Mouse (Mus musculus) ES-Bruce4 (cell line): ENCODE measurements around the gene Fndc4.

ENCODE experiments used
- CTCF ChIP-seq: IDR thresholded peaks from one replicate; pipeline ENCODE4 v1.8.1; 2011; ENCODE audit warnings: low read depth, low read length
- EP300 ChIP-seq: IDR thresholded peaks from 2 replicates; pipeline ENCODE4 v1.6.1; 2011; ENCODE audit warnings: low read depth, low read length; ENCODE audit not compliant: insufficient read depth
- POLR2A ChIP-seq: IDR thresholded peaks from one replicate; pipeline ENCODE4 v1.8.1; 2011; ENCODE audit warnings: low read length; ENCODE audit not compliant: insufficient read depth

- peak; percentile 39 for TF ChIP-seq CTCF
- TF ChIP-seq POLR2A: no peak
- TF ChIP-seq EP300: no peak
Measured at GRCm38 (mm10) chr5:31252795-31253545, 42.9 kb downstream of the Fndc4 start.
